Mouse (Mus musculus): ENCODE measurements around the gene Stk24. TPM values are rescaled to one million over a fixed set of nuclear protein-coding genes. Genes with fewer than 3 reads are reported as not detected.

Stk24 gene
- polyA plus RNA-seq, 1 experiment from 2014 or later, result 40.6 TPM

DNA sequence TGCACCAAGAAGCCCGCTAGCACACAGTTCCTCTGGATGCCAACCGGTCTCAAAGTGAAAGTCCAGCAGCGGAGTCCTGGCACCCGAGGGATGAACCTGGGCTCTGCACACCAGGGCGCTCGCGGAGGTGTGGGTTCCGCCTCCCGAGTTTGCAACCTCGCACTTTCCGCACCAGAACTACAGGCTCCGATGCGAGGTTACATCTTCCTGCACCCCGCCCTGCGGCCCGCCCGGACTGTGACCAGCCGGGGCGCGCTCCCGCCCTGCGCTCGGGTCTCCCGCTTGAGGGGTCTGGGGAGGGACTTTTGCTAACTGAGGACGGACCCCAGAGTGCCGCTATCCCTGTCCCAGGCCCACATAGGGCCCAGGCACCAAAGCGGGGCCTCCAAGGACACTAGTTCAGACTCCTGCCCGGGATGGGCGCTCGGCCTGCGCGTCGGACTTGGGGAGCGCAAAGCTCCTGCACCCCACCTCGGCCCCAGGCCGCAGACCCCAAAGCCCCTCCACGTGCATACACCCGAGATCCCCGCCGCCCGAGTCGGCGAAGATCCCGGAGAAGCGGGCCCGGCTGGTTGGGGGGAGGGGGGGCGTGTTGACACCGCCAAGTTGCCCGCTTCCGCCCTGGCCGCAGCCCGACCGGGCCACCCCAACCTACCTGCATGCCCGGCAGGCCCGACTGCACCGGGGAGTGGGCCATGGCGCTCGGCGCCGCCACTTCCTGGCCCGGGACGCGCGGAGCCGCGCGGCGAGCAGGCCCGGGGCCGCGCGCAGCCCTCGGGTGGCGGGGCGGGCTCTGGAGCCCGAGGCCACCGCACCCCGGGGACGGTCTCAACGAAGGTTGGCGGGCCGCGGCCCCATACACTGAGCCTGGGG lies 1.3 kb downstream of the Stk24 start:
- H3K36me3 ChIP-seq, result no peaks in the 10 kb centered on the region
- peak overlapping the region; percentile 83 for H3K4me3 ChIP-seq
- no peaks in the 10 kb centered on the region for H3K27me3 ChIP-seq
- no peaks in the 10 kb centered on the region for H3K9me3 ChIP-seq
- H3K4me2 ChIP-seq, result peak overlapping the region; percentile 83
- peak; percentile 73 for ATAC-seq (ENCODE audit: borderline replicate concordance, extremely low read depth, low FRiP score, low TSS enrichment)
- WGBS, result under 1% methylated on average over 71 of the region's 83 CpGs
- peak overlapping the region; percentile 92 for H3K27ac ChIP-seq
- H3K9ac ChIP-seq, result peak overlapping the region; percentile 95
- H3K4me1 ChIP-seq, result peaks cover 50% of the 10 kb centered on the region

- Histone ChIP-seq H3K36me3 (no peaks in the 10 kb centered on the region), H3K4me2 (peak overlapping the region; percentile 11), H3K4me1 (peaks cover 63% of the 10 kb centered on the region), H3K4me3 (no peak overlapping the region), H3K9ac (no peak overlapping the region), H3K9me3 (no peaks in the 10 kb centered on the region), H3K27ac (no peak overlapping the region), H3K27me3 (no peaks in the 10 kb centered on the region)
- ATAC-seq (ENCODE audit: borderline replicate concordance, extremely low read depth, low FRiP score, low TSS enrichment), result no peak
- 52% methylated on average over 6 of the region's 6 CpGs for WGBS
Measured at GRCm38 (mm10) chr14:121376566-121376965, 3.2 kb downstream of the Stk24 start.

DNA sequence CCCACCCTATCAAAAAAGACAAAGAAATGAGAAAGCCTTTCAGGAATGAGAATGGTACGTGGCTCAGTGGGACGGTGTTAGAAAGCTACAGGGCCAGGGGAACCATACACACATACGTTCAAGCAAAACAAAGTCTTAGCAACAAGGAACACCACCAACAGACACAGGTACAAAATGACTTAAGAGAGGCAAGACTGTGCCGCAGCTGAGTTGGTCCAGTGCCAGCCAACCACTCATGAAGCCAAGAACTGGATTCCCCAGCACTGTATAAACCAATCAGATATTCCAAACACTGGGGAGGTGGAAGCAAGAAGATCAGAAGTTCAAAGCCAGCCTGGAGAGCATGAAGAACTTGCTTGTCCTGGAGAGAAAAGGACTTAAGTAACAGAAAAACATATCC lies 5.9 kb downstream of the Stk24 start:
- Histone ChIP-seq H3K27ac (no peak overlapping the region), H3K9ac (no peak overlapping the region)
- no peak for ATAC-seq (ENCODE audit: borderline replicate concordance, extremely low read depth, low FRiP score, low TSS enrichment)

DNA sequence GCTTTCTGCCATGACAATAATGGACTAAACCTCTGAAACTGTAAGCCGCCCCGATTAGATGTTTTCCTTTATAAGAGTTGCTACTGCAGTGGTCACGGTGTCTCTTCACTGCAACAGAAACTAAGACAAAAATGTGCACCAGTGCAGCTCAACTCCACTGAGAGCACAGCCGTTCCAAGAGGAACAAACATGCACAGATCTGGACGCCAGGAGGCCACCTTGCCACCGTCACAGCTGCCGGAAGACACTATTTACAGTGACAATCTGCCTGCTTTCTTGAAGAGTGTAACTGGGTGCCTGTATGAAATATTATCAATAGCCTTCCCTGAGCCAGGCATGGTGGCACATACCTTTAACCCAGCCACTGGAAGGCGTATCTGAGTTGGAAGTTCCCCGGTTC lies 6.8 kb downstream of the Stk24 start:
- no peak for ATAC-seq (ENCODE audit: borderline replicate concordance, extremely low read depth, low FRiP score, low TSS enrichment)

More for the DNA sequence above, 5.9 kb downstream of the Stk24 start:
- Histone ChIP-seq H3K4me1 (peaks cover 69% of the 10 kb centered on the region), H3K9me3 (no peaks in the 10 kb centered on the region), H3K27me3 (no peaks in the 10 kb centered on the region), H3K36me3 (no peaks in the 10 kb centered on the region), H3K4me2 (no peak overlapping the region), H3K4me3 (no peak overlapping the region)
- 68% methylated on average over 4 of the region's 4 CpGs for WGBS

DNA sequence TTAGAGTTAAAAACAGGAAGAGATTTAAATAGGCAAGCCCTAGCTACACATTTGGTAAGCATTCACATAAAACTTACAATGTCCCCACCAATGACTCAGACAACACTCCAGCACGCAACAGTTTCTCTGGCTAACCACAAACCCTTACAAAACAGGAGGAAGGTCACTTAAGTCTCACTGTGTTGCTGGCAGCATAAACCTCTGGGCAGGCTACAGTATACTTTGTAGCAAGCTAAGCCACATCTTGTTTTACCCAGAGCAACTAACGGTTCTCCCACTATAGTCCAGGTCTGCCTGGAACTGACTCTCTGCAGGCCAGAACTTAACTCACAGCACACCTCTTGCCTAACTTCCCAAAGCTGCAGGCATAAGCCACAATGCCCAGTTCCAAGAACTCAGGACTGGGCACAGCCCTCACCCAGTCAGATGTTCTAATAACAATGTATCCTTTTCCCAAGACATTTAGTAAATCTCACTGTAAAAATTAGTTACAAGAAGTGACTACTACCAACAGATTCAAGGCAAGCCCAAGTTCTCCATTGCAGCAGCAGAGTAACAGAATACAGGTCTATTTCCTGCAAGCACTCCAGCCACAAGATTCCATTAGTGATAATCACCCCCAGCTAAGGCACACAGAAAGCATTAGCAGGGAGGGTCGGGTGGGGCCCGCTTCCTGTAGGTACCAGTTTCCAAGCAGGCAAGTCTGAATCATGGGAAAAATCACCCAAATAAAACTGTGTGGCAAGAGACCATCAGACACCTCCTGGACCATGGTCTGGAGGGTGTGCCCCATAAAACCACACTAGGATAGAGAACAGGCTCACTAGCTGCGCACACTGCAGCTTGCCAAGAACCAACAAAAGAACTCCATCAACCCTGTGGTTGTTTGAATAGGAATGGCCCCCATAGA lies 7.6 kb downstream of the Stk24 start:
- no peaks in the 10 kb centered on the region for H3K9me3 ChIP-seq
- 75% methylated on average over 5 of the region's 5 CpGs for WGBS
- no peaks in the 10 kb centered on the region for H3K27me3 ChIP-seq
- H3K9ac ChIP-seq, result no peak overlapping the region
- H3K27ac ChIP-seq, result no peak overlapping the region
- ATAC-seq (ENCODE audit: borderline replicate concordance, extremely low read depth, low FRiP score, low TSS enrichment), result no peak
- no peak overlapping the region for H3K4me3 ChIP-seq
- H3K36me3 ChIP-seq, result no peaks in the 10 kb centered on the region
- H3K4me1 ChIP-seq, result peaks cover 78% of the 10 kb centered on the region
- H3K4me2 ChIP-seq, result no peak overlapping the region

More for the DNA sequence above, 6.8 kb downstream of the Stk24 start:
- Histone ChIP-seq H3K36me3 (no peaks in the 10 kb centered on the region), H3K4me1 (peaks cover 78% of the 10 kb centered on the region), H3K9ac (no peak overlapping the region), H3K4me2 (no peak overlapping the region), H3K27ac (no peak overlapping the region), H3K4me3 (no peak overlapping the region), H3K27me3 (no peaks in the 10 kb centered on the region), H3K9me3 (no peaks in the 10 kb centered on the region)
- 76% methylated on average over 9 of the region's 9 CpGs for WGBS

DNA sequence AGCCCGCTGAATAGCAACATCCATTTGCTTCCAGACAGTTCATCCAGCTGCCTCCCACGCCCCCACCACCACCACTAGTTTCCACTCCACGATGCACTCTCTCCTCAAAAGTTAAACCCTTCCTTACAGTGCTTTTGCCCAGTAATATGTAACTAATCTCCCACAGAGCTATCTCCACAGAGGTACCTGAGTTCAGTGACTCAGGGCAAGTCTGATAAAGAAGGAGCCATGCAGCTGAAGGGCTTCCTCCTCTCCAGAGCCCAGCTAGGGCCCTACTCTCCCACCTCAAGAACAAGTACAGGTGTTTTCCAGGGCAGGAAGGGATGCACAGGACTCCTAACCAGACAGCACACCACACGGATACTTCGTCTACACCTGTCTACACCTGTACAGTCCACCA lies 10.4 kb downstream of the Stk24 start:
- Histone ChIP-seq H3K4me1 (peaks cover 73% of the 10 kb centered on the region), H3K4me2 (no peak overlapping the region), H3K9ac (no peak overlapping the region), H3K36me3 (no peaks in the 10 kb centered on the region), H3K27ac (no peak overlapping the region), H3K27me3 (no peaks in the 10 kb centered on the region), H3K9me3 (no peaks in the 10 kb centered on the region), H3K4me3 (no peak overlapping the region)
- WGBS, result 49% methylated on average over 5 of the region's 5 CpGs
- ATAC-seq (ENCODE audit: borderline replicate concordance, extremely low read depth, low FRiP score, low TSS enrichment), result no peak

- peaks cover 73% of the 10 kb centered on the region for H3K4me1 ChIP-seq
- WGBS, result 51% methylated on average over 4 of the region's 4 CpGs
- peak overlapping the region; percentile 38 for H3K27ac ChIP-seq
- no peak overlapping the region for H3K4me3 ChIP-seq
- H3K27me3 ChIP-seq, result no peaks in the 10 kb centered on the region
- no peaks in the 10 kb centered on the region for H3K36me3 ChIP-seq
- ATAC-seq (ENCODE audit: borderline replicate concordance, extremely low read depth, low FRiP score, low TSS enrichment), result peak; percentile 27; the same call in 1 of the 2 replicates
- no peaks in the 10 kb centered on the region for H3K9me3 ChIP-seq
- no peak overlapping the region for H3K4me2 ChIP-seq
- no peak overlapping the region for H3K9ac ChIP-seq
Measured at GRCm38 (mm10) chr14:121368108-121368705, 11.6 kb downstream of the Stk24 start.

- Histone ChIP-seq H3K9ac (no peak overlapping the region), H3K4me1 (peaks cover 79% of the 10 kb centered on the region)
- 0 out of 2 replicates have a peak, but pooled peaks have one; percentile 20 for ATAC-seq (ENCODE audit: borderline replicate concordance, extremely low read depth, low FRiP score, low TSS enrichment)
Measured at GRCm38 (mm10) chr14:121365991-121366728, 13.7 kb downstream of the Stk24 start.

DNA sequence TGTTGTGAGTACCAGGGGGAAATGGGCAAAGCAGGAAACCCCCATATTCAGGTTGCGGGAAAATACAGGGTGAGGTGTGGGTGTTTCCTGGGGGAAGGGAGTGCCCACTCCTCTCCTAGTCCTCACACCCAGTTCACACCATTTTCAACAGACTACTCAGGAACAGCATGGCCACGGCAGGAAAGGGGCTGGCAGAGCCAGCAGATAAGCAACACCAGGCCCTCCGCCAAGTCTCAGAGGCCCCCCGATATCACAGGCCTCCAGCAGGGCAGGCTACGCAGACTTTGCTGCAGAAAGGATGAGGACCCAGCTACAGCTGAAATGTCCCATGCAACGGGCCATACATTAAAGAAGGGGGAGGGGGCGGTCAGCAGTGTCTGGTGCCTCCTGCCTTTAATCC lies 14.4 kb downstream of the Stk24 start:
- H3K27me3 ChIP-seq, result no peaks in the 10 kb centered on the region
- H3K27ac ChIP-seq, result peak overlapping the region; percentile 12; the same call in 1 of the 2 replicates
- H3K9me3 ChIP-seq, result no peaks in the 10 kb centered on the region
- peaks cover 83% of the 10 kb centered on the region for H3K4me1 ChIP-seq
- H3K9ac ChIP-seq, result no peak overlapping the region
- H3K4me3 ChIP-seq, result no peak overlapping the region
- H3K36me3 ChIP-seq, result no peaks in the 10 kb centered on the region
- WGBS, result 42% methylated on average over 7 of the region's 7 CpGs
- peak; percentile 50; the same call in 1 of the 2 replicates for ATAC-seq (ENCODE audit: borderline replicate concordance, extremely low read depth, low FRiP score, low TSS enrichment)
- 0 out of 2 replicates have a peak overlapping the region, but pooled peaks have one; percentile 23 for H3K4me2 ChIP-seq

More at GRCm38 (mm10) chr14:121365991-121366728, 13.7 kb downstream of the Stk24 start:
- H3K27me3 ChIP-seq, result no peaks in the 10 kb centered on the region
- H3K4me3 ChIP-seq, result no peak overlapping the region
- H3K4me2 ChIP-seq, result peak overlapping the region; percentile 23; the same call in 1 of the 2 replicates
- no peaks in the 10 kb centered on the region for H3K36me3 ChIP-seq
- no peaks in the 10 kb centered on the region for H3K9me3 ChIP-seq
- peak overlapping the region; percentile 17; the same call in 1 of the 2 replicates for H3K27ac ChIP-seq
- 42% methylated on average over 17 of the region's 17 CpGs for WGBS

GRCm38 (mm10) chr14:121364282-121364681 lies 15.5 kb downstream of the Stk24 start:
- Histone ChIP-seq H3K4me3 (no peak overlapping the region), H3K4me2 (no peak overlapping the region), H3K27me3 (no peaks in the 10 kb centered on the region), H3K4me1 (peaks cover 87% of the 10 kb centered on the region), H3K36me3 (no peaks in the 10 kb centered on the region), H3K9ac (no peak overlapping the region), H3K9me3 (no peaks in the 10 kb centered on the region), H3K27ac (no peak overlapping the region)
- 94% methylated on average over 7 of the region's 7 CpGs for WGBS
- no peak for ATAC-seq (ENCODE audit: borderline replicate concordance, extremely low read depth, low FRiP score, low TSS enrichment)

Measured in lung, embryonic 15.5 days (tissue).